Mouse (Mus musculus): ENCODE data around the gene Ttll5.

Ttll5 gene

GRCm38 (mm10) chr12:85839371-85840000 lies 15.0 kb downstream of the Ttll5 start:
- peak; percentile 49 for DNase-seq (ENCODE audit: low read depth)

- DNase-seq (ENCODE audit: low read depth): peak; percentile 46
Measured at GRCm38 (mm10) chr12:85848164-85848958, 23.9 kb downstream of the Ttll5 start.

GRCm38 (mm10) chr12:85850661-85851060 lies 26.2 kb downstream of the Ttll5 start:
- no peak for DNase-seq (ENCODE audit: low read depth)

GRCm38 (mm10) chr12:85853836-85854235 lies 29.4 kb downstream of the Ttll5 start:
- DNase-seq (ENCODE audit: low read depth): no peak

DNA sequence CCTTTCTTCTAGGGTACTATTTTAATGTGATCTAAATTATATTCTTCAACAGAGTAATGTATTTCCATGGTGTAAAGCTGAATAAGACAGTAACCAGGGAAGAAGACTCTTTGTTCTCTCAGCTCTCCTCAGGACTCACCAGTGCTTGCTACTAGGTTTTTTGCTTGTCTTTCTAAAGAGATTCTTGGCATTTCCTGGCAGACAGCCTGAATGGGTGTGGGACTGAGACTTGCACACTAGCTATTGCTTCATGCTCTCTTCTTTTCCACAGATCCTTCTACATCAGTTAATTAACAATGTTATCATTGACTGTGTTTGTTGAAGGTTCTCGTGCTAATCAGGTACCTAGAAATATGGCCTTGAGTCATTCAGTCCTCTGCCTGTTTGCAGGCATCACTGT lies 29.8 kb downstream of the Ttll5 start:
- DNase-seq (ENCODE audit: low read depth): no peak

- DNase-seq (ENCODE audit: low read depth): no peak
Measured at GRCm38 (mm10) chr12:85857300-85857699, 32.8 kb downstream of the Ttll5 start.

- no peak for DNase-seq (ENCODE audit: low read depth)
Measured at GRCm38 (mm10) chr12:85859111-85859510, 34.7 kb downstream of the Ttll5 start.

DNA sequence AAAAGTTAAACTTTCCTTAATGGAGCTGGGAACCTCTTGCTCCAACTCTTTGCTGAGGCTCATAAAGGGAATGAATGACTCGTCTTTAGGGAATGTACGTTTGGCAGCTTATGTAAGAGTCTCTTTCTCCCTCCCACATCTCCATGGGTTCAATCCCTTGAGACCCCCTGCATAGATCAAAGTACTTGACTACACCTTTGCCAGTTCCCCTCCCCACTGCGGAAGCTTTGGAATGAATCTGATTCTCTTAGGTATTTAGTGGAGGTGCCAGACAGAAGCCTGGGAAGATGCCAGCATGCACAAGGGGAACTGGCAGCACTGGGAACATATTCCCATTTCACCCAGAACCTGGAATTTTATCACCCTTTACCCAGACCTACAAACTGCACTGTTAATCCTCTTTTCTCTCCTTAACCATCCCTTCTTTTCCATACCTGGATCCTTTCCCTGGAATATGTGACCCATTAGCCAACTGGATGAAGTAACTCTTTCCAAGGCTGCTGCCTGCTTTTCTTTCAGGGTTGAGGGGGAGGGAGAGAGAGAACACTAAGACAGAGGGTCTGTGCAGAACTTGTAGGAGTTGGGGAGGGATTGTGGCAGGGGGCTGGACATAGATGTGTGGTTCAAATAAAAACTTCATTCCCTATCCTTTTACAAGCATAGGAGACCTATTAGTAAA lies 35.2 kb downstream of the Ttll5 start:
- DNase-seq (ENCODE audit: low read depth): no peak

GRCm38 (mm10) chr12:85862514-85862913 lies 38.1 kb downstream of the Ttll5 start:
- no peak for DNase-seq (ENCODE audit: low read depth)

GRCm38 (mm10) chr12:85865526-85865925 lies 41.1 kb downstream of the Ttll5 start:
- DNase-seq (ENCODE audit: low read depth): peak; percentile 40

DNA sequence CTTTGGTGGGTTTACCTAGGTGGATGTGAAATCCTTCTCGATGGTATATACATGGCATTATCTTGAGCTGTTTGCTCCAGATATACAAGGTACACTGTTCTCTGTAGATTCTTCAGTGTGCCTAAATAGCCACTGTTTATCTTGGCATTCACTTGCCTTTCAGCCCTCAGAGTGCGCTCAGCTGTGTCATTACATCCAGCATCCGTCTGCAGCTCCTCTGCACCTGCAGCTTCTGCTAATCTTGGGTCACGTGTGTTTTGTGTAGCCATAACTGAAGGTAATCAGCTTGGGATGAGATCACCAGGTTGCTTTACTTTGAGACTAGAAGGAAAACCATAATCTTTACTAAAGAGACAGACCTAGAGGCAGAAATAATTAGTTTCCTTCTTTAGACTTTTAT lies 42.2 kb downstream of the Ttll5 start:
- DNase-seq (ENCODE audit: low read depth): no peak

DNA sequence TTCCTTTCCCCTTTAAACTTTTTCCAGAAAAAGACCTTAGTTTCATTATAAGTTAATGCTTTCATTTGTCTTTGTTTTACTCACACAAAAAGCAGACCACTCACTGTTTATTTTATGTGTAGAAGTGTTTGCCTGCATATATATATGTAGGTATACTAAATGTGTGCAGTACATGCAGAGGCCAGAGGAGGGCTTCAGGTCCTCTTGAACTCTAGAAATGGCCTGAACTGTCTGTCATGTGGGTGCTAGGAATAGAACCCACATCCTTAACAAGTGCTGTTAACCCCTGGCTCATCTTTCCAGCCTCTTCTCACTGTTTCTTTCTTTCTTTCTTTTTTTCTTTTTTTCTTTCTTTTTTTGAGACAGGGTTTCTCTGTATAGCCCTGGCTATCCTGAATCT lies 42.7 kb downstream of the Ttll5 start:
- peak; percentile 13 for DNase-seq (ENCODE audit: low read depth)

- no peak for DNase-seq (ENCODE audit: low read depth)
Measured at GRCm38 (mm10) chr12:85869423-85869822, 45.0 kb downstream of the Ttll5 start.

DNA sequence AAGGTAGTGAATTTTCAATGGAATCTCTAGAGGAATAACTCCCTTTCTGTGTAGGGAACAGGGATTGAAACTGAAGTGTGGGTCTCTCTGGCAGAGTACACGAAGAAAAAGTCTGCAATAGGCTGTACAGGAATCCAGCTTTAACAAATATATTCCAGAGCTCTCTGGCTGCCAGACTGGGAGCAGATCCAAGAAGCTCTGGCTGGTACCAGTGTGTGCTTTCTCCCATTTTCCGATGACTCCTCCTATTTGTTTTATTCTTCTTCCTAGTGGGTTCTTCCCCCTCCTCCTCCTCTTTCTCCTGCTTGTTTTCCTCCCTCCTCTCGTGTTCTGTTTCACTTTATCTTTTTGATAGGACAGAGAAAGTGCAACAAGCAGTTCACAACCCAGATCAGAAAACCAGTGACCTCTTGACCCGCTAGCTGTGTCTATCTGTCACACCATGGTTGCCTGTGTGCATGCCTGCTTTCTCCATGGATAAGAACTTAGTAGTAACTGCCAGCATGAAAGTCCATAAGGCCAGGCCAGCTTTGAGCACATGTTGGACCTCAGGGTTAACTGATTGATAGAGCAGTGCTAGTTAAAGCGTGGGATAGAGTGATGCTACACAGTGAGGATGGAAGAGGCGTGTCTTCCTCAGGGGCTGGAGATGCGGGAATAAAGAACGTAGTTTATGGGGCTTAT lies 55.3 kb downstream of the Ttll5 start:
- DNase-seq (ENCODE audit: low read depth): no peak

GRCm38 (mm10) chr12:85885024-85885423 lies 60.6 kb downstream of the Ttll5 start:
- no peak for DNase-seq (ENCODE audit: low read depth)

DNA sequence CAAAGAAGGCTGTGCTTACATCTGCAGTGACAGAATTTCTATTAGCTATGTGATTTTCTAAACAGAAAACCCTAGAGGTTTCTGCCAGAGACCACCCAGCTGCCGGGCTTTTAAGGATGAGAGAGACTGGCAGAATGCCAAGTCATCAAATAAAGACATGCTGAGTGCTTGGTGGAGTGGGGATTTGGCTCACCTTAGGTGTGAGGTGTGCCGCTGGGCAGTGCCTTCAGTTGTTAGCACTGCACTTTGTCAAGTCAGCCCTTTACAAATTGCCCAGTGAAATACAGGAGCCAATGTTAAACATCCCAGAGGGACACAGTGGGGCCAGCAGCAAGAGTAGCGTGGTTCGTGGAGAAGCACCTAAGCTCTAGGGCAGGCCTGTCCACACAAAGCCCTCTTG lies 65.6 kb downstream of the Ttll5 start:
- DNase-seq (ENCODE audit: low read depth): no peak

DNA sequence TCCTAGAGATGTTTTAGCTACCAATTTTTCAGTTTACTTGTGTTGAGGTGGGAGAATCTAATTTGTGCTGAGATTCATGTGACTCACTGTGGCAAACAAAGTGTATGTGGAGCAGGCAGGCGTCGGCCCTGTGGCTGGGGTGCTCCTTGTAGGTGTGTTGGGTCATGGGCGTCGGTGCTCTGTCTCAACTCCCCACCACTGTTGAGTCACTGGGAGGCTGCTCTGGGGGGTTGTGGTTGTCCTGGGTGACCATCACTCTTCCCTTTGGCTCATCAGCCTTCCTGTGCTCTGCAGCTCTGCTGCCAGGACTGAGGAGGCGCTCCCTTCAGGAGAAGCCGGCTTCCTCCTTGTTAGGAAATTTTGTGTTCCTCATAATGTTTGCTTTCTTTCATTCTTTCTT lies 79.5 kb downstream of the Ttll5 start:
- no peak for DNase-seq (ENCODE audit: low read depth)

GRCm38 (mm10) chr12:85905666-85906065 lies 81.2 kb downstream of the Ttll5 start:
- DNase-seq (ENCODE audit: low read depth): no peak

DNA sequence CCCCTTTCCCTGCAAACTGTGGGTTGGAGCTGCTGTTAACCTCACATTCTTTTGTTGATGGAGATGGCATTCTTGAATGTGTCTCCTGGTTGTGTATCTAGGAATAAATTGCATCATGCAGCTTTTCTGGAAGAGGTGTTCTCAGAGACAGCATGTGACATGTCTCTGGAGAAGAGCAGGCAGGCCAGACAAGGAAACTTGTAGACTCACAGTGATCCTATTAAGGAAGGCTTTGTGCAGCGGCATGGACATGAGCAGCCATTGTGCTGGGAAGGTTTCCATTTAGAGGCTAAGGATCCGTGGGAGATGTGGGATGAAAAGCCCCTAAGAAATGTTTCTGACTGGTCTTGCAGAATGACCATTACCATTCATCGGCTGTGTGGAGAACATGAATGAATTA lies 83.4 kb downstream of the Ttll5 start:
- DNase-seq (ENCODE audit: low read depth): no peak

- DNase-seq (ENCODE audit: low read depth): no peak
Measured at GRCm38 (mm10) chr12:85910811-85911210, 86.4 kb downstream of the Ttll5 start.

GRCm38 (mm10) chr12:85912712-85913504 lies 88.4 kb downstream of the Ttll5 start:
- peak; percentile 21 for DNase-seq (ENCODE audit: low read depth)

DNA sequence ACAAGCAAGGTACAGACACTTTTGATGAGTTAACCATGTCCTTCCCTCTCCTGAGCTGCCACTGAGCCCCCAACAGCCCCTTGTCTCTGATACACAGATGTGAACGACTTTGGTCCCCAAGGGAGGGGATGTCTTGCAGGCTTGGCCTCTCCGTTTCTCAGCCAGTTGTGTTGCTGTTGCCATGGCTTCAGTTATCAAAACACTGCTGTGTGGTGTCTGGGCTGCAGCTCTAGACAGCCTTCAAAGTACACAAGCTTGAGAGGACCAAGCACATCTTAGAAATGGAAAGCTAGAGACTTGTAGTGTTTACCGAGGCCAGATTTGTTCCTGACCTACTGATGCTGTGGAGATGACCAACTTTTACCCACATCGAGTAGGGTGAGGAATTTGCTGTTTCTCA lies 102.4 kb downstream of the Ttll5 start:
- DNase-seq (ENCODE audit: low read depth): no peak
